Mouse (Mus musculus) hematopoietic multipotent progenitor cell, adult 10-12 weeks (in vitro differentiated cells): ENCODE data around the gene Ccn2. TPM values are rescaled to one million over a fixed set of nuclear protein-coding genes. Genes with fewer than 3 reads are reported as not detected.

ENCODE experiments used
- polyA plus RNA-seq: library from polyadenylated mRNA; stranded (reverse); fragments of >175 nt; gene quantifications from 2 replicates; pipeline ENCODE4 v1.2.3, GENCODE M21; 2012; ENCODE audit warnings: low replicate concordance

The Ccn2 gene
- 0.46 and 4.8 TPM in 2 replicates for polyA plus RNA-seq

DNA sequence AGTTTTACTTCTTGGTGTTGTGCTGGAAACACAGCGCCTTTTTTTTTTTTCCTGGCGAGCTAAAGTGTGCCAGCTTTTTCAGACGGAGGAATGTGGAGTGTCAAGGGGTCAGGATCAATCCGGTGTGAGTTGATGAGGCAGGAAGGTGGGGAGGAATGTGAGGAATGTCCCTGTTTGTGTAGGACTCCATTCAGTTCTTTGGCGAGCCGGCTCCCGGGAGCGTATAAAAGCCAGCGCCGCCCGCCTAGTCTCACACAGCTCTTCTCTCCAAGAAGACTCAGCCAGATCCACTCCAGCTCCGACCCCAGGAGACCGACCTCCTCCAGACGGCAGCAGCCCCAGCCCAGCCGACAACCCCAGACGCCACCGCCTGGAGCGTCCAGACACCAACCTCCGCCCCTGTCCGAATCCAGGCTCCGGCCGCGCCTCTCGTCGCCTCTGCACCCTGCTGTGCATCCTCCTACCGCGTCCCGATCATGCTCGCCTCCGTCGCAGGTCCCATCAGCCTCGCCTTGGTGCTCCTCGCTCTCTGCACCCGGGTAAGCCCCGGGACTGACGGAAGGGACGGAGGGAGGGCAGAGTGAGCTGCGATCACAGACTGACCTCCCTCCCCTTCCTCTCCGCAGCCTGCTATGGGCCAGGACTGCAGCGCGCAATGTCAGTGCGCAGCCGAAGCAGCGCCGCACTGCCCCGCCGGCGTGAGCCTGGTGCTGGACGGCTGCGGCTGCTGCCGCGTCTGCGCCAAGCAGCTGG is at the start of gene Ccn2:
TSS of gene Ccn2 (plus strand) at position 193 of the 753 bp plus-strand sequence.

Other genes with a start within 250 kb of the Ccn2 start
- 5.6 and 13.2 TPM in 2 replicates for gene Enpp1, start 116.7 kb downstream of the Ccn2 start, polyA plus RNA-seq
- gene Enpp3, start 247.4 kb downstream of the Ccn2 start, polyA plus RNA-seq: 0.19 TPM in 1 of 2 replicates, not detected in the other